Mouse (Mus musculus) stomach, embryonic 15.5 days (tissue): Measurements from ENCODE around the gene Foxj3. TPM values are rescaled to one million over a fixed set of nuclear protein-coding genes. Genes with fewer than 3 reads are reported as not detected.

Source experiments
- ATAC-seq: fragments of 200-750 bp; cut with Nextera tagmentation; 2 replicates; pipeline ENCODE4 v1.8.0; 2017; ENCODE audit warnings: low read depth, moderate number of reproducible peaks, moderate TSS enrichment; ENCODE audit not compliant: insufficient read depth, low FRiP score
- H3K27ac ChIP-seq: fragments of 300-500 bp; sonication (generic); 2 replicates; pipeline ENCODE4 v1.5.1; 2015; ENCODE audit warnings: mild to moderate bottlenecking, inconsistent platforms
- H3K27me3 ChIP-seq: fragments of 300-500 bp; sonication (generic); replicated peaks from 2 replicates; pipeline ENCODE4 v1.6.1; 2015; ENCODE audit warnings: inconsistent platforms
- H3K36me3 ChIP-seq: fragments of 300-500 bp; sonication (generic); 2 replicates; pipeline ENCODE4 v1.6.1; 2015; ENCODE audit warnings: inconsistent platforms
- H3K4me1 ChIP-seq: fragments of 300-500 bp; sonication (generic); 2 replicates; pipeline ENCODE4 v1.6.1; 2015; ENCODE audit warnings: inconsistent platforms
- H3K4me2 ChIP-seq: fragments of 300-500 bp; sonication (generic); 2 replicates; pipeline ENCODE4 v1.6.1; 2015; ENCODE audit warnings: mild to moderate bottlenecking, inconsistent platforms
- H3K4me3 ChIP-seq: fragments of 300-500 bp; sonication (generic); replicated peaks from 2 replicates; pipeline ENCODE4 v1.5.1; 2015; ENCODE audit warnings: inconsistent platforms
- H3K9ac ChIP-seq: fragments of 300-500 bp; sonication (generic); 2 replicates; pipeline ENCODE4 v1.6.1; 2015; ENCODE audit warnings: inconsistent platforms
- H3K9me3 ChIP-seq: fragments of 300-500 bp; sonication (generic); 2 replicates; pipeline ENCODE4 v1.6.1; 2016; ENCODE audit warnings: inconsistent platforms
- WGBS: fragments of 180-500 bp; shearing (Covaris S2); methylation state at CpG from one replicate; pipeline ENCODE4 v1.1.7; 2015; 5-methylcytosine and 5-hydroxymethylcytosine counted together
- polyA plus RNA-seq: library from polyadenylated mRNA; unstranded; fragments of >200 nt; fragmentation: Nextera tagmentation; extraction: Ambion mirVana; gene quantifications from 2 replicates; pipeline ENCODE4 v1.2.1, GENCODE M21; 2015

Gene Foxj3
- polyA plus RNA-seq, 1 experiment from 2014 or later, result 18.2 TPM

DNA sequence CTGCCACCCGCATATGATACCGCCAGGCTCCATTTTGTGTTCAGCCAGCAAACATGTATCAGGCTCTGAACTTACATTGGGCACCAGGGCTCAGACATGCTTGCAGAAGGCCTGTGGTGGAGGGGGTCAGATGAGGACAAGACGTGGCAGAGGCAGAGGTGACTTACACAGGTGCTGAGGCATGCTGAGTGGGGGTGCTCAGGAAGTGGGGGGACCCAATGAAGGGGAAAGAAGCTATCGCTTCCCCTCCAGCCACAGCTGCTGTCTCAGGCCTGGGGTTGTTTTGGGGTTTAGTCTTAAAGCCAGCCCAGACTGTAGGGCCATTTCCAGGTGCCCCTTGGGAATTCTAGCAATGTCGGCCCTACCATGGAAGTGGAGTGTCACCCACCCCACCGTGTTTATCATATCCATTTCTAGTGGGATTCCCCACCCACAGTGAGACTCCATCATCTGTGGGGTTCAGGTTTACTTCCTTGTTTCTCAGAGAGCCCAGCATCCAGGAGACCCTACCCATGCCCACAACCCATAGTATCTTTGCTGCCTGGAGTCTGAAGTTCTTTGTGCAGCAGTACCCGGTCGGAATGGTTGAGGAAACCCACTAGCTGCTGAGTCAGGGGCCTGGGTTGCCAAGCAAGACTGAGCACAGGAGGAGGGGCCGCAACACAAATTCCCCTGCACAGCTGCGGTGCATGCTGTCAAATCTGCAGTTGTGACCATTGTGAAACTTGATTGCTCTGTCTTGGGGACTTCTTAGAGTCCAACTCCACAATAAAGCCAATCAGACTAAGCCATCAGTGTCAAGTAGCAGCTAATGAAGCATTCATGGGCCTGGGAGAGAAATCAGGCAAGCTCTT is 132.8 kb downstream of the Foxj3 start:
- no peak for ATAC-seq
- 78% methylated on average over 10 of the region's 10 CpGs for WGBS
- no peak overlapping the region for H3K27ac ChIP-seq

DNA sequence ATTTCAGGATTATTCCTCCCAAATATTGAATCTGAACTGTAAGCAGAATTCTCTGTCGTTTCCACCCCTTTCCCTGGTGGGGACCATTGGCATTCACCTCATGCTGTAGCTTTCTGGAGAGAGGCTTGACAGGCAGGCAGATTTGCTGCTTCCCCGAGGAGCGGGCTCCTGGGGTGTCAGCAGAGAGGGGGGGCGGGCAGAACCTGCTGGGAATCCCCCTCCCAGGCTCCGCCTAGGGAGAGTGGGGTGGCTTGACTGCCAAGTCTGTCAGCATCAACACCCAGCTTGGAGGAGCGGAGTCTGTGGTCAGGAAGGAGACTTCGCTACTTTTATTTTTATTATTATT is 133.4 kb downstream of the Foxj3 start:
- Histone ChIP-seq H3K4me3 (no peak overlapping the region), H3K4me2 (no peak overlapping the region), H3K4me1 (no peaks in the 10 kb centered on the region), H3K36me3 (no peaks in the 10 kb centered on the region), H3K27me3 (no peaks in the 10 kb centered on the region), H3K27ac (no peak overlapping the region), H3K9me3 (no peaks in the 10 kb centered on the region), H3K9ac (no peak overlapping the region)
- WGBS, result 53% methylated on average over 7 of the region's 7 CpGs
- ATAC-seq, result no peak

More for the DNA sequence above, 132.8 kb downstream of the Foxj3 start:
- no peaks in the 10 kb centered on the region for H3K9me3 ChIP-seq
- H3K4me3 ChIP-seq, result no peak overlapping the region
- H3K9ac ChIP-seq, result no peak overlapping the region
- H3K4me2 ChIP-seq, result no peak overlapping the region
- no peaks in the 10 kb centered on the region for H3K27me3 ChIP-seq
- no peaks in the 10 kb centered on the region for H3K4me1 ChIP-seq
- H3K36me3 ChIP-seq, result no peaks in the 10 kb centered on the region

DNA sequence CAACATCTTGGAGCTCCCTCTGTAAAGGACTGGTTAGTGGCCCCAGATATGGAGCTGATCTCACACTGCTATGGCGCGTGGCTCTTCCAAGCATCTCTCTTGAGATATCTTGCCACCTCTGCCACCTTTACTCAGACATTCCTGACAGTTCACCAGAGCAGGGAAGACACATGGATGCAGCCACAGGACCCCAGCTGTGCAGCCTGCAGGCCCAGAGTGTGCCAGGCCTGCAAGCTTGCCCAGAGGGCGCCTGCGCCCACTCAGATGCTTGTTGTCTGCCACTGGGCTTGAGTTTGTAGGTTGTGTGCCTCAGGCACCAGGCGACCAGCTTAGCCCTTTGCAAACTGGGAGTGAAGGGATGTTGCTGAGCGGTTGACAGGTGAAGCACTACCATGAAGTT is 133.9 kb downstream of the Foxj3 start:
- no peak overlapping the region for H3K4me2 ChIP-seq
- H3K9me3 ChIP-seq, result no peaks in the 10 kb centered on the region
- no peak for ATAC-seq
- no peak overlapping the region for H3K4me3 ChIP-seq
- no peaks in the 10 kb centered on the region for H3K36me3 ChIP-seq
- no peaks in the 10 kb centered on the region for H3K4me1 ChIP-seq
- no peak overlapping the region for H3K9ac ChIP-seq
- H3K27me3 ChIP-seq, result no peaks in the 10 kb centered on the region
- no peak overlapping the region for H3K27ac ChIP-seq
- WGBS, result 83% methylated on average over 6 of the region's 6 CpGs

DNA sequence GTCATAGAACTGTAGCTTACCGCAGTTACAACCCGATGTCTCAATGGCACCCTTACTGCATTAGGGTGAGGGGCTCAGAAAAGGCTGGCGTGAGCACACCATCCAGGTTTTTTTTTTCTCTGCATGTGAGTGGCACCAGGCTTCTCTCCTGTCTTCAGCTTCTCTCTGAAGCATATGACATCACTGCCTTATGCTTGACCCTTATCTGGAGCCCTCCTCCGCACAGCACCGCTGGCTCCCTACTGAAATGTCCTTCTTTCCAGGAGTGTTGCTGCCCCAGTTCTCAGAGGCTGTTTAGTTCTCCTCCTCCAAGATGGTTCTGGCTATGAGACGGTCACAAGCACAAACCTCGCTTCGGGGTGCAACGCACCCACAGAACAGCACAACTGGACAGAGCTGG is 134.4 kb downstream of the Foxj3 start:
- no peak overlapping the region for H3K4me3 ChIP-seq
- H3K9me3 ChIP-seq, result no peaks in the 10 kb centered on the region
- no peak overlapping the region for H3K4me2 ChIP-seq
- no peaks in the 10 kb centered on the region for H3K4me1 ChIP-seq
- no peak overlapping the region for H3K27ac ChIP-seq
- 87% methylated on average over 9 of the region's 9 CpGs for WGBS
- no peak for ATAC-seq
- no peaks in the 10 kb centered on the region for H3K27me3 ChIP-seq
- no peaks in the 10 kb centered on the region for H3K36me3 ChIP-seq
- no peak overlapping the region for H3K9ac ChIP-seq

DNA sequence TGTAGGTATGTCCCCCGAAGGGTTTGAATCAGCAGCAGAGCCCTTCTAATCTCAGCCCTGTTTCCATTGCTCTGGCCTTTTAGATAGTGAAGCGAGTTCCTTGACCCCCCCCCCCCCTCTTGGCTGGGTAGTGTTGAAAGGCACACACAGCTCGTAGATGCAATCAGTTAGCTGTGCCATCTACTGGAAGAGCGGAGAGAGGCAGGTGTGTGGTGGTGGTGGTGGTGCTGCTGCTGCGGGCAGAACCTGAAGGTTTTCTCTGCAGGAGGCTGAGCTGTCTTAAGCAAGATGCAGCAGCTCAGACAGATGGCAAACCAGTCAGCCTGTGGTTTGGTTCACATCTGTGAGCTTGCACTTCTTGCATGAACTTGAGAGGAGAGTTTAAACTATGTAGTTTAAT is 135.9 kb downstream of the Foxj3 start:
- H3K27ac ChIP-seq, result no peak overlapping the region
- H3K36me3 ChIP-seq, result no peaks in the 10 kb centered on the region
- 29% methylated on average over 5 of the region's 5 CpGs for WGBS
- H3K9ac ChIP-seq, result no peak overlapping the region
- H3K27me3 ChIP-seq, result no peaks in the 10 kb centered on the region
- no peak; the same call in 1 of the 2 replicates for ATAC-seq
- H3K4me2 ChIP-seq, result no peak overlapping the region
- no peaks in the 10 kb centered on the region for H3K9me3 ChIP-seq
- H3K4me3 ChIP-seq, result no peak overlapping the region
- no peaks in the 10 kb centered on the region for H3K4me1 ChIP-seq

Other genes with a start within 250 kb of the Foxj3 start
- 615 and 648 TPM in 2 replicates for gene Ybx1, start 242.4 kb upstream of the Foxj3 start, polyA plus RNA-seq
- 71.6 and 90.5 TPM in 2 replicates for gene Ppih, start 216.5 kb upstream of the Foxj3 start, polyA plus RNA-seq
- 7.5 and 14.0 TPM in 2 replicates for gene Ccdc30, start 121.5 kb upstream of the Foxj3 start, polyA plus RNA-seq
- gene Ppcs, start 114.6 kb upstream of the Foxj3 start, polyA plus RNA-seq, result 33.5 and 35.4 TPM in 2 replicates
- 0.26 and 0.46 TPM in 2 replicates for gene Zmynd12, start 114.2 kb upstream of the Foxj3 start, polyA plus RNA-seq
- gene Rimkla, start 44.4 kb upstream of the Foxj3 start, polyA plus RNA-seq, result 0.82 and 0.92 TPM in 2 replicates
- 2.9 and 3.2 TPM in 2 replicates for gene Frg2f1, start 2.5 kb downstream of the Foxj3 start, polyA plus RNA-seq
- gene Guca2a, start 100.7 kb downstream of the Foxj3 start, polyA plus RNA-seq, result 16.5 and 22.5 TPM in 2 replicates
- gene Guca2b, start 122.0 kb downstream of the Foxj3 start, polyA plus RNA-seq, result 4.8 and 6.1 TPM in 2 replicates
- gene Hivep3, start 196.8 kb downstream of the Foxj3 start, polyA plus RNA-seq, result 6.9 and 7.8 TPM in 2 replicates